Mouse (Mus musculus) limb, embryonic 10.5 days (tissue): ENCODE data around the gene Bcat2. TPM values are rescaled to one million over a fixed set of nuclear protein-coding genes. Genes with fewer than 3 reads are reported as not detected.

Experiments used
- DNase-seq: peaks from one replicate; pipeline ENCODE4 v3.0.0-alpha.2; 2017; ENCODE audit warnings: low spot score
- H3K27ac ChIP-seq: fragments of 300-500 bp; sonication (generic); 2 replicates; pipeline ENCODE4 v1.5.1; 2016; ENCODE audit warnings: mild to moderate bottlenecking
- H3K27me3 ChIP-seq: fragments of 300-500 bp; sonication (generic); 2 replicates; pipeline ENCODE4 v1.6.1; 2016; ENCODE audit warnings: low read depth, mild to moderate bottlenecking; ENCODE audit not compliant: poor library complexity, severe bottlenecking
- H3K36me3 ChIP-seq: fragments of 300-500 bp; sonication (generic); 2 replicates; pipeline ENCODE4 v1.6.1; 2016; ENCODE audit warnings: mild to moderate bottlenecking, moderate library complexity
- H3K4me1 ChIP-seq: fragments of 300-500 bp; sonication (generic); 2 replicates; pipeline ENCODE4 v1.6.1; 2016
- H3K4me3 ChIP-seq: fragments of 300-500 bp; sonication (generic); 2 replicates; pipeline ENCODE4 v1.5.1; 2016; ENCODE audit warnings: mild to moderate bottlenecking, moderate library complexity
- H3K9me3 ChIP-seq: fragments of 300-500 bp; sonication (generic); replicated peaks from 2 replicates; pipeline ENCODE4 v1.6.1; 2016; ENCODE audit warnings: mild to moderate bottlenecking
- WGBS: fragments of 180-500 bp; shearing (Covaris S2); methylation state at CpG from one replicate; pipeline ENCODE4 v1.1.7; 2016; 5-methylcytosine and 5-hydroxymethylcytosine counted together
- polyA plus RNA-seq: library from polyadenylated mRNA; unstranded; fragments of >200 nt; fragmentation: Nextera tagmentation; extraction: Ambion mirVana; gene quantifications from 2 replicates; pipeline ENCODE4 v1.2.1, GENCODE M21; 2016

Gene Bcat2
- polyA plus RNA-seq, 1 experiment from 2014 or later = 68.0 TPM

- DNase-seq = no peak
- no peak overlapping the region for H3K27ac ChIP-seq
- peaks cover 41% of the 10 kb centered on the region for H3K36me3 ChIP-seq
- H3K4me1 ChIP-seq = peaks cover 24% of the 10 kb centered on the region
- H3K9me3 ChIP-seq = no peaks in the 10 kb centered on the region
- H3K4me3 ChIP-seq = no peak overlapping the region
- no peaks in the 10 kb centered on the region for H3K27me3 ChIP-seq
- 85% methylated on average over 8 of the region's 8 CpGs for WGBS
Observed at GRCm38 (mm10) chr7:45573954-45574353, 4.0 kb downstream of the Bcat2 start.

DNA sequence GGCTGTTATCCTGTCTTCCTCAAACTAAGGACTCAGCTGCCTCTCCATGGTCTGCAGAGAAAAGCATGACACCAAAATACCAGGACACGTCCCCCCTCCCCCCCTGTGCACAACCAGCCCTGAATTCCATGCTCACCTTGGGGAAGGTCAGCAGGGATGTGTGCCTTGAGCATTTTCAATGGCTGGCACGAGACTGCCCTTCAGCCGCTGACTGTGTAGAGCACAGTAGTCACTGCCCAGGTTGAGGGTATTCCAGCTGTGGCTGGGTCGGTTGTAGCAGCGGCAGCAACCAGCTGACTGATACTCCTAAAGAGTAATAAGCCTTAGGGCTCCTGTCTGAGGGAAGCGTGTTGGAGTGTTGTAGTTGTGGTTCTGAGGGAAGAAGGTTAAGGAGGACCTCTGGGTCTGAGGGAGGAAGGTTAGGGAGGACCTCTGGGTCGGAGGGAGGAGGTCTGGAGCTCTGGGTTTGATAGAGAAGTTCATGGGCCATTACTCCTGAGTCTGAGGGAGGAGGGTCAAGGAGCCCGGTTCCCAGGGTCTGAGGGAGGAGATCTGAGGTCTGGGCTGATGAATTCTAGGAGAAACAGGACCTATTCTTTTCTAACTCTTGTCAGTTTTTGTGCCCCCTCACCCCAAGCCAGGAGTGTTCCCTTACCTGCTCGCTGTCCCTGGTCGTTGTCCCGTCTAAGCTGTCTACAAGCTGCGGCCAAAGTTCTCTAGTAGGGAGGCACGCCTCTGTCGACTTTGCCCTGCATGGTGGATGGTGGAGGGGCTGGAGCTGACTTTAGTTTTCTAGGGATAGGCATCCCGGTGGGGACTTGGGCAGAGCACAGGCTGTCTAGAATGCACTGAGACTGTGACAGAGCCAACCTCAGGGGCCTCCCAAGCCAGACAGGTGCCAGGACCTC lies 4.8 kb downstream of the Bcat2 start:
- peaks cover 24% of the 10 kb centered on the region for H3K4me1 ChIP-seq
- no peak overlapping the region for H3K4me3 ChIP-seq
- H3K27me3 ChIP-seq = no peaks in the 10 kb centered on the region
- 88% methylated on average over 15 of the region's 15 CpGs for WGBS
- peaks cover 43% of the 10 kb centered on the region for H3K36me3 ChIP-seq
- H3K9me3 ChIP-seq = no peaks in the 10 kb centered on the region
- DNase-seq = no peak
- H3K27ac ChIP-seq = no peak overlapping the region

- no peak for DNase-seq
- Histone ChIP-seq H3K4me1 (0 out of 2 replicates have a peak, but pooled peaks cover 6% of the 10 kb centered on the region), H3K27ac (no peak overlapping the region), H3K27me3 (no peaks in the 10 kb centered on the region), H3K9me3 (no peaks in the 10 kb centered on the region), H3K4me3 (no peak overlapping the region), H3K36me3 (peaks cover 58% of the 10 kb centered on the region)
- 93% methylated on average over 6 of the region's 6 CpGs for WGBS
Observed at GRCm38 (mm10) chr7:45585923-45586322, 16.0 kb downstream of the Bcat2 start.

DNA sequence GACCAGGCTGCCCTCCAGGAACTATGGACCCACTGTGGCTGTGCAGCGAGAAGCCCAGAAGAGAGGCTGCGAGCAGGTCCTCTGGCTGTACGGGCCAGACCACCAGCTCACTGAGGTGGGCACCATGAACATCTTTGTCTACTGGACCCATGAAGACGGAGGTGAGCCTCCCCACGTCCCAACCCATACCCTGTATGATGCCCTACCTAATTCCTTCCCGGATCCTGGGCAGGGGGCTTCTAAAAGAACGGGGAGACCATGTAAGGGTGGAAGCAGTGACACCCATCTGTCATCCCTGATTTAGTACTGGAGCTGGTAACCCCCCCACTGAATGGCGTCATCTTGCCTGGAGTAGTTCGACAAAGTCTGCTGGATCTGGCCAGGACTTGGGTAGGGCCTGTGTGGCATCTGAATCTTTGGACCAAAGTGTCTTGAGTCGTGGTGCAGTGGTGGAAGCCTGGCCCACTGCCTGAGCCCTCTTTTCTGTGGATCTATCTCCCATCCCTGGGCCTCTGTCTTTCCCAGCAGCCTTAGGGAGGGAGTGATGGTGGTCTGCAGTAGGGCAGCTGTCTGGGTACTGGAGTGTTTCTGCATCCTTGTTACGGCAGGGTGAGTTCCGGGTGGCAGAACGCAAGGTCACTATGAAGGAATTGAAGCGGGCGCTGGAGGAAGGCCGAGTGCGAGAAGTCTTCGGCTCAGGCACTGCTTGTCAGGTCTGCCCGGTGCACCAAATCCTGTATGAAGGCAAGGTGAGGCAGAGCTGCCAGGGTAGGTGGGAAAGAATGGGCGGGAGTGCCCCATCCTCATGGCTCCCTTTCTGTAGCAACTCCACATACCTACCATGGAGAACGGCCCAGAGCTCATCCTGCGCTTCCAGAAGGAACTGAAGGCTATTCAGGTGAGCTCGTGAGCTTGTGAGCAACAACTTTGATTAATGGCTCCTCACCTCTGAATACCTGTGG lies 18.0 kb downstream of the Bcat2 start:
- DNase-seq = no peak
- Histone ChIP-seq H3K36me3 (peaks cover 49% of the 10 kb centered on the region), H3K4me3 (no peak overlapping the region), H3K4me1 (0 out of 2 replicates have a peak, but pooled peaks cover 6% of the 10 kb centered on the region), H3K27ac (no peak overlapping the region), H3K9me3 (no peaks in the 10 kb centered on the region), H3K27me3 (no peaks in the 10 kb centered on the region)
- WGBS = 94% methylated on average over 23 of the region's 23 CpGs

DNA sequence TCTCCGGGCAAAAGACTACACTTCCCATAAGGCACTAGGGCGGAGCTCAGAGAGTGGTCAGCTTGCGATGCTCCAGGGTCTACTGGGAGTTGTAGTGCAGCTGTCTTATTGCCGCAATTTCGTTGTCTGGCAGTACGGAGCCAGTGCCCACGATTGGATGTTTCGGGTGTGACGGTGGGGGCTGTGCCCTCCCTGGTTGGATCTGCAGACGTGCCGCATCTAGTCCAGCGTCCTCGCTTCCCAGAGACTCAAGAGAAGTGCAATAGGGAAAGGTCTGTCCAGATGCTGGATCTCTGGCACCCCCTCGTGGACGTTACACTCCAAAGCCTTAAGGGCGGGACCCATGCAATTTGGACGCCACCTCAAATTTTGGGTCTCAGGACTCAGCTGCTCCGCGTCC lies 19.2 kb downstream of the Bcat2 start:
- WGBS = 5% methylated on average over 19 of the region's 19 CpGs
- Histone ChIP-seq H3K36me3 (peaks cover 39% of the 10 kb centered on the region), H3K27ac (peak overlapping the region; percentile 68; the same call in 1 of the 2 replicates)

DNA sequence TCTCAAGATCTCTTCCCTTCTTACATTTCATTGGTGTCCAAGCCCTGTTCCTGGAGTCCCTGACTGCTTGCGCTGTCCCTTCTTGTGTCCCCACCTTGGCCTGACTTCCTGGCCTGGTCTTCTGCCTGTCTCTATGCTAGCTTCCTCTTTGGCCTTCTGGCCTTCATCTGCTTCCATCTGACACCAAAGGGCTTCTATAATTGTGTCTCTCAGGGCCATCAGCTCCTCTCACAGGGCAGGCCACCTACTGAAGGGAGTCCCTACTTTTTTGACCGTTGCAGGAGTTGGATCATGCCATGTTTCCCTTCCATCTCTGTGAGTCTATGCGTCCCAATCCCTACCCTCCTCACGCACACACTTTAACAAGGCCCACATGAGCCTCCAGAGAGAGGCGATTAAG lies 19.9 kb downstream of the Bcat2 start:
- H3K36me3 ChIP-seq = peaks cover 32% of the 10 kb centered on the region
- WGBS = 92% methylated on average over 5 of the region's 5 CpGs
- no peaks in the 10 kb centered on the region for H3K9me3 ChIP-seq
- H3K4me3 ChIP-seq = 0 out of 2 replicates have a peak overlapping the region, but pooled peaks have one; percentile 47
- 0 out of 2 replicates have a peak, but pooled peaks cover 6% of the 10 kb centered on the region for H3K4me1 ChIP-seq
- no peak for DNase-seq
- H3K27me3 ChIP-seq = no peaks in the 10 kb centered on the region
- H3K27ac ChIP-seq = peak overlapping the region; percentile 68; the same call in 1 of the 2 replicates

More for the DNA sequence above, 19.2 kb downstream of the Bcat2 start:
- no peaks in the 10 kb centered on the region for H3K9me3 ChIP-seq
- no peaks in the 10 kb centered on the region for H3K27me3 ChIP-seq
- peak; percentile 91 for DNase-seq
- peak overlapping the region; percentile 47 for H3K4me3 ChIP-seq
- 0 out of 2 replicates have a peak, but pooled peaks cover 6% of the 10 kb centered on the region for H3K4me1 ChIP-seq

- H3K36me3 ChIP-seq = peaks cover 22% of the 10 kb centered on the region
- 67% methylated on average over 3 of the region's 3 CpGs for WGBS
Observed at GRCm38 (mm10) chr7:45590874-45591273, 20.9 kb downstream of the Bcat2 start.

GRCm38 (mm10) chr7:45591880-45592279 lies 21.9 kb downstream of the Bcat2 start:
- H3K4me1 ChIP-seq = 0 out of 2 replicates have a peak, but pooled peaks cover 6% of the 10 kb centered on the region
- H3K36me3 ChIP-seq = peaks cover 12% of the 10 kb centered on the region
- no peaks in the 10 kb centered on the region for H3K9me3 ChIP-seq
- H3K27me3 ChIP-seq = no peaks in the 10 kb centered on the region
- DNase-seq = no peak
- H3K27ac ChIP-seq = no peak overlapping the region
- 84% methylated on average over 7 of the region's 7 CpGs for WGBS
- H3K4me3 ChIP-seq = no peak overlapping the region

More at GRCm38 (mm10) chr7:45590874-45591273, 20.9 kb downstream of the Bcat2 start:
- Histone ChIP-seq H3K27ac (no peak overlapping the region), H3K4me1 (0 out of 2 replicates have a peak, but pooled peaks cover 6% of the 10 kb centered on the region), H3K9me3 (no peaks in the 10 kb centered on the region), H3K27me3 (no peaks in the 10 kb centered on the region), H3K4me3 (no peak overlapping the region)
- DNase-seq = no peak

DNA sequence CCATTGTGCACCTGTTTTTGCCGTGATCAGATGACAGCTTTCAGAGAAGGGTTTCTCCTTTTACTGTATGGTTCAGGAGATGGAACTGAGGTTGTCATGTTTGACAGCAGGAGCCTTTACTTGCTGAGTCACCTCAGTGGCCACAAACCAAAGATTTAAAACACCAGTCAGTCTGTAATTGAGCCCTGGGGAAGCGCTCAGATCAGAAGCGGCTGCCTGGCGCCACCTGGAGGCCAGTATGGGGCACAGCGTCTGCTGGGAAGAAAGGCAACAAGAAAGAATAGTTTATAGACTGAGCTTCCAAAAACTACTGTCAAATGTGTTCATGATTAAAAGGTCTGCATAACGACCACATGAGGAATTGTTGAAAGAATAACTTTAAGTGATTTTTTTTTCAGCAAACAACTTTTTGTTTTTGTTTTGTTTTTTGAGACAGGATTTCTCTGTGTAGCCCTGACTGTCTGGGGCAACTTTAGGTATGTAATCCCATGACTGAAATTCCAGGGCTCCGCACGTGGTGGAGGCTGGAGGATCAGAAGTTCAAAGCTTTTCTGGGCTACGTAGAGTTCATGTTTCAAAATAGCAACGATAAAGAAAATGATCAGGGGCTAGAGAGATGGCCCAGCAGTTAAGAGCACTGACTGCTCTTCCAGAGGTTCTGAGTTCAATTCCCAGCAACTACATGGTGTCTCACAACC lies 23.3 kb downstream of the Bcat2 start:
- Histone ChIP-seq H3K4me1 (0 out of 2 replicates have a peak, but pooled peaks cover 6% of the 10 kb centered on the region), H3K4me3 (no peak overlapping the region), H3K36me3 (peaks cover 1% of the 10 kb centered on the region), H3K27me3 (no peaks in the 10 kb centered on the region), H3K27ac (no peak overlapping the region), H3K9me3 (no peaks in the 10 kb centered on the region)
- 27% methylated on average over 10 of the region's 10 CpGs for WGBS
- peak; percentile 82 for DNase-seq

DNA sequence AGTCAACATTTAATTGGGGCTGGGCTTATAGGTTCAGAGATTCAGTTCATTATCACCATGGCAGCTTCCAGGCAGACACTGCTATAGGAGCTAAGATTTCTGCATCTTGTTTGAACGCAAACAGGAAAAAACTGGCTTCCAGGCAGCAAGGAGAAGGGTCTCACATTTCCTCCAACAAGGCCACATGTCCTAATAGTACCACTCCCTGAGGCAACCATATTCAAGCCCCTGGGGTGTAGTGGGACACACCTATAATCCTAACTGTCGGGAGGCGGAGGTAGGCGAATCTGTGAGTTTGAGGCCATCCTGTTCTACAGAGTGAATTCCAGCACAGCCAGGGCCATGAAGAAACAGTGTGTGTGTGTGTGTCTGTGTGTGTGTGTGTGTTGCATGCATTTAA lies 25.2 kb downstream of the Bcat2 start:
- no peak for DNase-seq
- 83% methylated on average over 4 of the region's 4 CpGs for WGBS
- no peaks in the 10 kb centered on the region for H3K36me3 ChIP-seq

DNA sequence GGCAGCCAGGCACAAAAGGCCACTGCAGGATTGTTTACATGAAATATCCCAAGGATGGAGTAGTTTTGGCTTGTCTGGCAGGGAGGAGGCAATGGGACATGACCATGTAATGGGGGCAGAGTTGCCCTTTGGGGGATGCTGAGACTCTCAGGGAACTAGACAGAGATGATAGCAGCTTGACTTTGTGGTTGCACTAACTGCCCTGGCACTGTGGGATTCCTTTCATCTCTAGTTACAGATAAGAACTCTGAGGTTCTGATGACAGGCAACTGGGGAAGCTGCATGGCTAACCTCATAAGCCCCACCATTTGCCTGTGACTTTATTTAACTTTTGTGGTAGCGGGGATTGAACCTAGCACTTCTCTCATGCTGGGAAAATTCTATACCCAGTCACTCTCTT lies 26.2 kb downstream of the Bcat2 start:
- WGBS = 81% methylated on average over 1 of the region's 1 CpGs

More for the DNA sequence above, 25.2 kb downstream of the Bcat2 start:
- H3K9me3 ChIP-seq = no peaks in the 10 kb centered on the region
- H3K27ac ChIP-seq = no peak overlapping the region
- peaks cover 11% of the 10 kb centered on the region for H3K4me1 ChIP-seq
- H3K27me3 ChIP-seq = no peaks in the 10 kb centered on the region
- no peak overlapping the region for H3K4me3 ChIP-seq

DNA sequence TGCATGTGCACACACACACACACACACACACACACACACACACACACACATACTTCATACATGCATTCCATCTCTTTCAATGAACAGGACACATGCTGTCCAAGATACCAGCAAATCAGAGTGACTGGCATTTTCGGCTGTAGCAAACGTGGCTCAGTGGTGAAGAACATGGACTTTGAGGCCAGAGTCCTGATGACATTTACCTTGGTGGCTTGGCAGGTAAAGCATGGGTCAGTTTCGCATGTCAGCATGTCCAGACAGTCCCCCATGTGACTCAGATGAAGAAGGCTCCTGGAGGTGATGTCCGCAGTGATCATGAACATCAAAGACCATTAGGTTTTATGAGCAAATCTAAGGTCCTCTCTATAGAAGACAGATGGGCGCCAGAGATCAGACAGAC lies 27.1 kb downstream of the Bcat2 start:
- 88% methylated on average over 5 of the region's 5 CpGs for WGBS
- Histone ChIP-seq H3K27ac (no peak overlapping the region), H3K9me3 (no peaks in the 10 kb centered on the region), H3K4me1 (peaks cover 19% of the 10 kb centered on the region), H3K27me3 (no peaks in the 10 kb centered on the region), H3K4me3 (no peak overlapping the region), H3K36me3 (no peaks in the 10 kb centered on the region)
- no peak for DNase-seq

More for the DNA sequence above, 26.2 kb downstream of the Bcat2 start:
- H3K27me3 ChIP-seq = no peaks in the 10 kb centered on the region
- no peak overlapping the region for H3K27ac ChIP-seq
- DNase-seq = no peak
- no peaks in the 10 kb centered on the region for H3K36me3 ChIP-seq
- H3K4me3 ChIP-seq = no peak overlapping the region
- peaks cover 11% of the 10 kb centered on the region for H3K4me1 ChIP-seq
- no peaks in the 10 kb centered on the region for H3K9me3 ChIP-seq
